Mouse (Mus musculus): ENCODE results near the gene Il11ra1. TPM values are rescaled to one million over a fixed set of nuclear protein-coding genes. Genes with fewer than 3 reads are reported as not detected.
A peak's percentile ranks its signal among the peaks of the same experiment; 100 is the strongest.

The Il11ra1 gene
- polyA plus RNA-seq, 1 experiment: 0.14 TPM

GRCm38 (mm10) chr4:41740380-41741157 lies 40.8 kb downstream of the Il11ra1 start:
- TF ChIP-seq TAL1 (IDR thresholded peaks at IDR 0.05; ENCODE audit: low read length) (no peak), GATA1 (IDR thresholded peaks at IDR 0.05; ENCODE audit: low read length) (no peak)
- Histone ChIP-seq H3K9me3 (ENCODE audit: control insufficient read depth, low read length) (no peaks in the 10 kb centered on the region), H3K36me3 (ENCODE audit: control insufficient read depth) (peaks cover 12% of the 10 kb centered on the region), H3K4me1 (ENCODE audit: control insufficient read depth) (peaks cover 27% of the 10 kb centered on the region), H3K4me3 (replicated peaks) (peak overlapping the region; percentile 80), H3K27me3 (ENCODE audit: control insufficient read depth) (peaks cover 1% of the 10 kb centered on the region; the same call in 1 of the 2 replicates)

DNA sequence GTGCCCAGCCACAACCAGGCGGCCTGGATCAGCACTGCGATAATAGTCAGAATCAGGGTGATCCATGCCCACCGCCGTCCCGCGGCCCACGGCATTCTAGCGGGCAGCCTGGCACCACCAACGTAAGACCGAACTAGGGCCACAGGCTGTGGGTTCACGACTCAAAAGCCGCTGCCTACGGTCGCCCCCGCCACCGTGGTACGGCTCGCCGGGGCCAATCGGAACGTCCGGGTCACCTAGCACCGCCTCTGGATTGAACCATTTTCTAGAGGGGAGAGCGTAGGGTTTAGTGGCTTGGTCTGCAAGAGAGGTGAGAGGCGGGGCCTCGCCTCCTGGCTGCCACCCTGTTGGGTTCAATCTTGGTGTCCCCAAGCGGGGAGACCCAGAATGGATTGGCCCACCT lies 41.4 kb downstream of the Il11ra1 start:
- Histone ChIP-seq H3K4me3 (replicated peaks) (peak overlapping the region; percentile 80), H3K36me3 (ENCODE audit: control insufficient read depth) (peaks cover 12% of the 10 kb centered on the region)
- TF ChIP-seq GATA1 (IDR thresholded peaks at IDR 0.05; ENCODE audit: low read length): no peak
- TF ChIP-seq TAL1 (IDR thresholded peaks at IDR 0.05; ENCODE audit: low read length): no peak

DNA sequence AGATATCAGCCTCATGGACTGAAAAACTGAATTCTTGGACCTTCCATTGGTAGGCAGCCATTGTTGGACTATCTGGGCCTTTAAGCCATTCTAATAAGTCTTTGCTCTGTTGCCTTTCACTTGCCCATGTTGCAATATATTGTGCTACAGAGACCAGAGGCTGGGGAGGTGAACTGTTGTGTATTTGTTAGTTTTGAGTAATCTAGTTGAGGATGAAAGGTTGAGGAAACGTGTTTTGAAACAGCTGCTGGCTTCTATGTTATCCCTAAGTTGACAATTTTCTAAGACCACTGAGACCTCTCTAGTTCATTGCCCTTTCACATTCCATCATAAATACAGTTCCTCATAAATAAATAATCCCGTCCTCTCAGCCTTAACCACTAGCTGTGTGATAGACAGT lies 44.3 kb downstream of the Il11ra1 start:
- peaks cover 22% of the 10 kb centered on the region for H3K4me1 ChIP-seq (ENCODE audit: control insufficient read depth)
- H3K9me3 ChIP-seq (ENCODE audit: control insufficient read depth, low read length): peaks cover 8% of the 10 kb centered on the region
- H3K4me3 ChIP-seq (replicated peaks): no peak overlapping the region
- no peaks in the 10 kb centered on the region for H3K27me3 ChIP-seq (ENCODE audit: control insufficient read depth)
- H3K36me3 ChIP-seq (ENCODE audit: control insufficient read depth): peaks cover 5% of the 10 kb centered on the region
- TF ChIP-seq GATA1 (IDR thresholded peaks at IDR 0.05; ENCODE audit: low read length): no peak
- no peak for TF ChIP-seq TAL1 (IDR thresholded peaks at IDR 0.05; ENCODE audit: low read length)

More for the DNA sequence above, 41.4 kb downstream of the Il11ra1 start:
- H3K9me3 ChIP-seq (ENCODE audit: control insufficient read depth, low read length): peaks cover under 1% of the 10 kb centered on the region; the same call in 1 of the 2 replicates
- H3K4me1 ChIP-seq (ENCODE audit: control insufficient read depth): peaks cover 27% of the 10 kb centered on the region
- no peaks in the 10 kb centered on the region for H3K27me3 ChIP-seq (ENCODE audit: control insufficient read depth)

- Histone ChIP-seq H3K27me3 (ENCODE audit: control insufficient read depth) (no peaks in the 10 kb centered on the region), H3K4me3 (replicated peaks) (no peak overlapping the region)
- TF ChIP-seq GATA1 (IDR thresholded peaks at IDR 0.05; ENCODE audit: low read length) (no peak), TAL1 (IDR thresholded peaks at IDR 0.05; ENCODE audit: low read length) (no peak)
Measured at GRCm38 (mm10) chr4:41745021-41745420, 45.2 kb downstream of the Il11ra1 start.

GRCm38 (mm10) chr4:41754797-41755337 lies 55.1 kb downstream of the Il11ra1 start, which contains the start of gene Galt:
TSS of gene Galt (plus strand) at chr4:41755228.
- H3K4me1 ChIP-seq (ENCODE audit: control insufficient read depth): peaks cover 23% of the 10 kb centered on the region

More at GRCm38 (mm10) chr4:41745021-41745420, 45.2 kb downstream of the Il11ra1 start:
- Histone ChIP-seq H3K36me3 (ENCODE audit: control insufficient read depth) (no peaks in the 10 kb centered on the region), H3K9me3 (ENCODE audit: control insufficient read depth, low read length) (peaks cover 8% of the 10 kb centered on the region), H3K4me1 (ENCODE audit: control insufficient read depth) (peaks cover 15% of the 10 kb centered on the region)

GRCm38 (mm10) chr4:41755338-41756305 lies 55.8 kb downstream of the Il11ra1 start, which contains the start of gene Sigmar1:
TSS of gene Sigmar1 (minus strand) at chr4:41756157.
- H3K27me3 ChIP-seq (ENCODE audit: control insufficient read depth): no peaks in the 10 kb centered on the region
- TF ChIP-seq TAL1 (IDR thresholded peaks at IDR 0.05; ENCODE audit: low read length) (no peak), GATA1 (IDR thresholded peaks at IDR 0.05; ENCODE audit: low read length) (no peak)
- no peaks in the 10 kb centered on the region for H3K9me3 ChIP-seq (ENCODE audit: control insufficient read depth, low read length)
- H3K36me3 ChIP-seq (ENCODE audit: control insufficient read depth): peaks cover 19% of the 10 kb centered on the region
- H3K4me3 ChIP-seq (replicated peaks): peak within 1 kb of the TSS; percentile 82
- H3K4me1 ChIP-seq (ENCODE audit: control insufficient read depth): peaks cover 31% of the 10 kb centered on the region

More at GRCm38 (mm10) chr4:41754797-41755337, 55.1 kb downstream of the Il11ra1 start, which contains the start of gene Galt:
- Histone ChIP-seq H3K27me3 (ENCODE audit: control insufficient read depth) (no peaks in the 10 kb centered on the region), H3K9me3 (ENCODE audit: control insufficient read depth, low read length) (no peaks in the 10 kb centered on the region), H3K4me3 (replicated peaks) (peak within 1 kb of the TSS; percentile 82), H3K36me3 (ENCODE audit: control insufficient read depth) (peaks cover 19% of the 10 kb centered on the region)
- TF ChIP-seq TAL1 (IDR thresholded peaks at IDR 0.05; ENCODE audit: low read length) (no peak), GATA1 (IDR thresholded peaks at IDR 0.05; ENCODE audit: low read length) (no peak)

GRCm38 (mm10) chr4:41756440-41756839 lies 56.7 kb downstream of the Il11ra1 start:
- no peaks in the 10 kb centered on the region for H3K27me3 ChIP-seq (ENCODE audit: control insufficient read depth)
- H3K4me1 ChIP-seq (ENCODE audit: control insufficient read depth): peaks cover 35% of the 10 kb centered on the region
- peaks cover 19% of the 10 kb centered on the region for H3K36me3 ChIP-seq (ENCODE audit: control insufficient read depth)
- TF ChIP-seq TAL1 (IDR thresholded peaks at IDR 0.05; ENCODE audit: low read length): no peak
- no peak for TF ChIP-seq GATA1 (IDR thresholded peaks at IDR 0.05; ENCODE audit: low read length)
- no peaks in the 10 kb centered on the region for H3K9me3 ChIP-seq (ENCODE audit: control insufficient read depth, low read length)
- H3K4me3 ChIP-seq (replicated peaks): peak overlapping the region; percentile 82

DNA sequence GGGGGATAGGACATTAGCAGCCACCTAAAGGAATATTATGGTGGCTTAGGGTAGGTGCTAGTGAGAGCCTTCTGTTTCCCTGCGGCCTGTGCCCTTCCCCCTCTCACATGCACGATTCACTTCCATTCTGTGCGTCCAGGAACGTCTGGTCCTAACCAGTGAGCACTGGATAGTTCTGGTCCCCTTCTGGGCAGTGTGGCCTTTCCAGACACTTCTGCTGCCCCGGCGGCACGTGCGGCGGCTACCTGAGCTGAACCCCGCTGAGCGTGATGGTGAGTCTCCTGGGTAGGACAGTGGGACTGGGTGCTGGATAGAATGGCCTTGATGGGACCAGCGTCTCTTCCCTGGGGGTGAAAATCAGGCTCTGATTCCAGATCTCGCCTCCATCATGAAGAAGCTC lies 57.5 kb downstream of the Il11ra1 start:
- TF ChIP-seq GATA1 (IDR thresholded peaks at IDR 0.05; ENCODE audit: low read length) (no peak), TAL1 (IDR thresholded peaks at IDR 0.05; ENCODE audit: low read length) (no peak)
- H3K27me3 ChIP-seq (ENCODE audit: control insufficient read depth): no peaks in the 10 kb centered on the region
- peaks cover 35% of the 10 kb centered on the region for H3K4me1 ChIP-seq (ENCODE audit: control insufficient read depth)
- H3K9me3 ChIP-seq (ENCODE audit: control insufficient read depth, low read length): no peaks in the 10 kb centered on the region
- H3K4me3 ChIP-seq (replicated peaks): no peak overlapping the region
- H3K36me3 ChIP-seq (ENCODE audit: control insufficient read depth): peaks cover 19% of the 10 kb centered on the region

Measured in erythroblast, embryonic 14.5 days (primary cell).